Mouse (Mus musculus) stomach, embryonic 14.5 days (tissue): ENCODE measurements around the gene Inha. TPM values are rescaled to one million over a fixed set of nuclear protein-coding genes. Genes with fewer than 3 reads are reported as not detected.

ENCODE experiments used
- ATAC-seq: fragments of 200-750 bp; cut with Nextera tagmentation; 2 replicates; pipeline ENCODE4 v1.8.0; 2017; ENCODE audit warnings: low read depth, moderate TSS enrichment; ENCODE audit not compliant: insufficient number of reproducible peaks, insufficient read depth, low FRiP score
- H3K27ac ChIP-seq: fragments of 300-500 bp; sonication (generic); 2 replicates; pipeline ENCODE4 v1.5.1; 2014; ENCODE audit warnings: mild to moderate bottlenecking, low read length, moderate library complexity, mixed read lengths
- H3K27me3 ChIP-seq: fragments of 300-500 bp; sonication (generic); 2 replicates; pipeline ENCODE4 v1.6.1; 2014; ENCODE audit warnings: low read length, control low read depth, mixed read lengths; ENCODE audit not compliant: control insufficient read depth, insufficient read depth
- H3K36me3 ChIP-seq: fragments of 300-500 bp; sonication (generic); 2 replicates; pipeline ENCODE4 v1.6.1; 2014; ENCODE audit warnings: mild to moderate bottlenecking, control low read depth, low read length, moderate library complexity, mixed read lengths; ENCODE audit not compliant: control insufficient read depth, insufficient read depth
- H3K4me1 ChIP-seq: fragments of 300-500 bp; sonication (generic); 2 replicates; pipeline ENCODE4 v1.6.1; 2014; ENCODE audit warnings: low read length, control low read depth, mixed read lengths; ENCODE audit not compliant: control insufficient read depth, insufficient read depth
- H3K4me2 ChIP-seq: fragments of 300-500 bp; sonication (generic); replicated peaks from 2 replicates; pipeline ENCODE4 v1.6.1; 2014; ENCODE audit warnings: low read depth, low read length, control low read depth
- H3K4me3 ChIP-seq: fragments of 300-500 bp; sonication (generic); 2 replicates; pipeline ENCODE4 v1.5.1; 2014; ENCODE audit warnings: low read depth, low read length, control low read depth
- H3K9ac ChIP-seq: fragments of 300-500 bp; sonication (generic); replicated peaks from 2 replicates; pipeline ENCODE4 v1.6.1; 2014; ENCODE audit warnings: low read depth, mild to moderate bottlenecking, control low read depth, low read length, moderate library complexity, mixed read lengths
- H3K9me3 ChIP-seq: fragments of 300-500 bp; sonication (generic); 2 replicates; pipeline ENCODE4 v1.6.1; 2016; ENCODE audit warnings: low read depth, low read length, control low read depth; ENCODE audit not compliant: control insufficient read depth
- WGBS: fragments of 180-500 bp; shearing (Covaris S2); extraction: QIAGEN DNeasy Blood & Tissue Kit; methylation state at CpG from one replicate; pipeline ENCODE4 v1.1.7; 2014; 5-methylcytosine and 5-hydroxymethylcytosine counted together
- polyA plus RNA-seq: library from polyadenylated mRNA; unstranded; fragments of >200 nt; fragmentation: Nextera tagmentation; extraction: Ambion mirVana; gene quantifications from 2 replicates; pipeline ENCODE4 v1.2.1, GENCODE M21; 2014

The Inha gene
- polyA plus RNA-seq, 1 experiment from 2014 or later = 7.2 TPM

DNA sequence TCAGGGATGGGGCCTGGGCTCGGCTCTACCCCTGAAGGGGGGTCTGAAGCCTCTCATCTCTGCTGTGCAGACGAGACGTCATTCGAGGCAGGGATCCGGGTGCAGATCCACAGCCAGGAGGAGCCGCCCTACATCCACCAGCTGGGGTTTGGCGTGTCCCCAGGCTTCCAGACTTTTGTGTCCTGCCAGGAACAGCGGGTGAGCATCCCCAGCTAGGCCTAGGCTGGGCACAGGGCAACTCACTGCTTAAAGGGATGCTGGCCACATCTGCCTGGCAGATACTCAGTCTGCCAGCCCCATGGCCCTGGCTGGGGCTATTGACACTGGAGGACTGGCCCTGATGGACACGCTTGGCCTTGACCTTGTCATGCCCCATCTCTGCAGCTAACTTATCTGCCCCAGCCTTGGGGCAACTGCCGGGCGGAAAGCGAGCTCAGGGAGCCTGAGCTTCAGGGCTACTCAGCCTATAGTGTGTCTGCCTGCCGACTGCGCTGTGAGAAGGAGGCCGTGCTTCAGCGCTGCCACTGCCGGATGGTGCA lies 37.5 kb upstream of the Inha start:
- WGBS = 76% methylated on average over 17 of the region's 17 CpGs
- Histone ChIP-seq H3K27me3 (no peaks in the 10 kb centered on the region), H3K4me2 (no peak overlapping the region), H3K4me1 (no peaks in the 10 kb centered on the region), H3K9me3 (no peaks in the 10 kb centered on the region), H3K36me3 (peaks cover 2% of the 10 kb centered on the region; the same call in 1 of the 2 replicates), H3K4me3 (no peak overlapping the region), H3K9ac (no peak overlapping the region), H3K27ac (no peak overlapping the region)
- no peak for ATAC-seq

DNA sequence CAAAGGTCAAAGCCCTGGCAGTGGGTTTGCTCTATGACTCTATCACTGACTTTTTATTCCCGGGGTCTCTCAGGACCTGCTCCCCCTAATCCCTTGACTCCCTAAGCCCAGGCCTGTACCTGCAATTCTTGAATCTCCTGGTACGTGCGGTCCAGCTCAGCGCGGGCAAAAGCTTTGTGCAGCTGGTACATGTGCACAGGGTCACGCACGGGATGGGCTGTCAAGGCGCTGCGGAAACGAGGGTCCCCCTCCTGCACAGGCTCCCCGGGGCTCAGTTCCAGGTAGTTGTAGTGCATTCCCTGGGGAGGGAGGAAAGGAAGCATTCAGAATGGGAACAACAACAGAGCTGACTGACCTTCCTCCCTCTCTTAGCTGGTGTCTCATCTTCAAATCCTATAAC lies 30.4 kb upstream of the Inha start:
- Histone ChIP-seq H3K36me3 (peaks cover 25% of the 10 kb centered on the region), H3K4me1 (peaks cover 16% of the 10 kb centered on the region), H3K9ac (no peak overlapping the region), H3K27me3 (no peaks in the 10 kb centered on the region), H3K27ac (no peak overlapping the region), H3K4me3 (no peak overlapping the region), H3K9me3 (no peaks in the 10 kb centered on the region), H3K4me2 (no peak overlapping the region)
- no peak for ATAC-seq
- 97% methylated on average over 11 of the region's 11 CpGs for WGBS

DNA sequence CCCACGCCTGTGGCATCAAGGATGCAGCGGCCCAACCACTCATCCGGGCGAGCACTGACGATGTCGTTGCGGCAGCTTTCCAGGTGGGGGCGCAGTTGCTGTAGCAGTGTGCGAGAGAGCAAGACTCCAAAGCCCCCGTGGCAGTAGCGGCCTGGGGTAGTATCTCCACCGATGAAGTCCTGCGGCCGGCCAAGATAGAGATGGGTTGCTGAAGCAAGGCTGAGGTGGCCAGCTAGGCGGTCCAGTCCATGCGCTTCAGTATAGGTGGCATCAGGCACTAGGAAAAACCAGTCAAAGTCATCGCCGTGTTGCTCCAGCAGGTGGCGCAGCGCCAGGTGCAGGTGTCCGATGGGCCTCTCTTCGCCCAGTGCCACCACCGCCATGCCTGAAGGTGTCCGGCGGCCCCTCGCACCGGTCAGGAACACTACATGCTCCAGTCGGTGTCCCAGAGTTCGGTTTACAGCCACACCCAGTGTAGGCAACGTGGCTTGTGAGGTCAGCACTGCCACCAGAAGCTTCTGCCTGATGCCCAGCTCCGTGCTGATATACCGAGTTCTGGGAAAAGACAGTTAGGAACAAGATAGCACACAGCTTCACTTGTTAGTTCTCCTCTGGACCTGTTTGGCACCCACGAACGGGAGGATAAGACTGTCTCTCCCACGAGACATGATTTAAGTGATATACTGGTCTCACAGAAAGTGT lies 29.5 kb upstream of the Inha start:
- no peak for ATAC-seq
- 17% methylated on average over 35 of the region's 35 CpGs for WGBS
- H3K27me3 ChIP-seq = no peaks in the 10 kb centered on the region
- H3K4me2 ChIP-seq = peak overlapping the region; percentile 62
- no peak overlapping the region for H3K27ac ChIP-seq
- peaks cover 16% of the 10 kb centered on the region for H3K4me1 ChIP-seq
- H3K36me3 ChIP-seq = peaks cover 25% of the 10 kb centered on the region
- no peak overlapping the region for H3K9ac ChIP-seq
- H3K4me3 ChIP-seq = peak overlapping the region; percentile 77; the same call in 1 of the 2 replicates
- H3K9me3 ChIP-seq = no peaks in the 10 kb centered on the region

DNA sequence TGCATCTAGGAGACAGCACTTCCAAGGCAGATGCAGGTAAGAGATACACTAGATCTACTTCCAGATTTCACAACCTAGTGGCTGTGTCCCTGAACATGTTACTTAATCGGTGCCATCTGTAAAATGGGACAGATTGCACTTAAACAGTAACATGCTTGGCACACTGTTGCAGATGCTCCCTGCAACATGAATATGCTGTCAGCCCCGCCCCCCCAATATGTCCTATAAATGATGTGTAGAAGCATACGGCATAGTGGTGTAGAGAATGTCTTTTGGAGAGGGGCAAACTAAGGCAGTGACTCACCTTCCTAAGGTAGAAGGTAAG lies 28.9 kb upstream of the Inha start:
- Histone ChIP-seq H3K9me3 (no peaks in the 10 kb centered on the region), H3K27ac (no peak overlapping the region), H3K36me3 (peaks cover 25% of the 10 kb centered on the region), H3K4me3 (peak overlapping the region; percentile 77), H3K9ac (no peak overlapping the region), H3K27me3 (no peaks in the 10 kb centered on the region), H3K4me2 (peak overlapping the region; percentile 62), H3K4me1 (peaks cover 16% of the 10 kb centered on the region)
- ATAC-seq = no peak
- WGBS = 47% methylated on average over 3 of the region's 3 CpGs

DNA sequence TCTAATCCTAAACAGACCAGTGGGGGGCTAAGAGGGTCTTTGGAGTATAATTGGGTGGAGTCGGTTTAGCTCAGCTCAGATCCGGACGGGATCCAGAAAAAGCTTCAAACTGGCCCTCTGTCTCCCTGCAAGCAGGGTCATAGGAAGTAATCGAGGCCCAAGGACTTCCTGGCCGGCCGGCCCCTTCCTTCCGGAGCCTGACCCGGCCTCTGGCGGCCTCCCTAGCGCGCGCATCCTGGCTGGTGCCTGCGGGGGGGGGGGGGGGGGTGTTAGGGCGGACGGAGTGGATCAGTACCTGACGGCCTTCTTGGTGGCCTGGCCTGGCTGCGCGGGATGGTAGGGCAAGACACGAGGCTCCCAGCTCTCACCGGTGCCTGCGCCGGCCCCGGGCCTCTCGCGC lies 28.4 kb upstream of the Inha start:
- Histone ChIP-seq H3K27ac (peak overlapping the region; percentile 63; the same call in 1 of the 2 replicates), H3K4me2 (peak overlapping the region; percentile 62), H3K36me3 (peaks cover 25% of the 10 kb centered on the region), H3K4me1 (peaks cover 16% of the 10 kb centered on the region), H3K9ac (peak overlapping the region; percentile 55; the same call in 1 of the 2 replicates), H3K4me3 (peak overlapping the region; percentile 77), H3K9me3 (no peaks in the 10 kb centered on the region), H3K27me3 (no peaks in the 10 kb centered on the region)
- under 1% methylated on average over 24 of the region's 25 CpGs for WGBS
- ATAC-seq = no peak; the same call in 1 of the 2 replicates

DNA sequence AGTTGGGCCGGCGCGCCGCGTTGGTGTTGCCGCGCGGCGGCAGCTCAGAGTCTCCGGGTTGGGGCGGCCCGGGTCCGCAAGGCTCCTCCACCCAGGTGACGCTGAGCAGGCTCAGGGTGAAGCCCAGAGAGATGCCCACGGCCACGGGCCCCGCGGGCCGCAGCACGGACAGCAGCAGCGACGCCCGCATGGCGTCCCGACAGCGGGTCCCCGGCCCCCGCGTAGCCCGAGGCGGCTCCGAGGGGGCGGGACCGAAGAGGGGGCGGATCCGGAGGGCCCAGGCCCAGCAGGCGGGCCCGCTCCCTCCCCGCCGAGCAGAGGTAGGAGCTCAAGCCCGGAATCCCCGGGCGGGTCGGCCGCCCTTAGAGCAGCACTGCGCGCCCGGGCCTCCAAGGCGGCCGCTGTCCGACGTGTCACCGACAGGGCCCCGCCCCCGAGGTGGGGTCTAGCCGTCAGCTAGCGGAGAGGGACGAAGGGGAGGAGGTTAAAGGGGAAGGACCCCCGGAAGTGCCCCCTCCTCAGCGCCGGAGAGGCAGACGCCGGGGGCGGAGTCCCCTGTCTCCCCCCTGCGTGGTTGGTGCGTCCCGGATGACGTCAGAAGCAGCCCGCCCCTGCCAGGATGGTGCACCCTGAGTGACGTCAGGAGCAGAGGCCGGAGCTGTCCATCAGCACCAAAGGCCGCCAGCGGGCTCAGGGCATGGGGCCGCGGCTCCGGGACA lies 27.8 kb upstream of the Inha start, which contains the start of the genes Chpf and Tmem198:
Gene Chpf, minus strand, starts transcription at position 392 of the 719 bp plus-strand sequence.
Gene Tmem198, plus strand, starts transcription at position 617 of the 719 bp plus-strand sequence.
- H3K4me2 ChIP-seq = peak within 1 kb of the TSS; percentile 62
- peak within 1 kb of the TSS; percentile 77 for H3K4me3 ChIP-seq
- under 1% methylated on average over 57 of the region's 76 CpGs for WGBS
- peaks cover 16% of the 10 kb centered on the region for H3K4me1 ChIP-seq
- H3K27ac ChIP-seq = peak within 1 kb of the TSS; percentile 63; the same call in 1 of the 2 replicates
- H3K36me3 ChIP-seq = peaks cover 25% of the 10 kb centered on the region
- no peaks in the 10 kb centered on the region for H3K9me3 ChIP-seq
- H3K27me3 ChIP-seq = no peaks in the 10 kb centered on the region
- peak within 1 kb of the TSS; percentile 55; the same call in 1 of the 2 replicates for H3K9ac ChIP-seq
- ATAC-seq = peak; percentile 92

DNA sequence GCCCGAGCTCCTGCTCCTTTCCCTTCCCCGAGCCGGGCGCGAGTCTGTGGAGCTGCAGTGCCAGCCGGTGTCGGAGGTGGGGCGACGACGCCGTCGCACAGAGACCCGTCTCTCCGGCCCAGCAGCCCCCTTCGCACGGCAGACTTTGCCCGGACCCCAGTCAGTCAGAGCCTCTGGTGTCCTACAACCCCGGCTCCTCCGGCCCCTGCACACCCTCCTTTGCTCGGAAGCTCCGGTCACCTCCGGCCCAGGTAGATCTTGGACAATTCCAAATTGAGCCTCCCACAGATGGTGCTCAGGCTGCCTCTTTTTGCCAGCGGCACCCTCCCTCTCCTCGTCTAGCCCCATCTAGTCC lies 27.3 kb upstream of the Inha start:
- peak; percentile 24 for ATAC-seq
- WGBS = 1% methylated on average over 21 of the region's 24 CpGs
- 0 out of 2 replicates have a peak, but pooled peaks cover 3% of the 10 kb centered on the region for H3K27me3 ChIP-seq
- peak overlapping the region; percentile 77 for H3K4me3 ChIP-seq
- H3K9me3 ChIP-seq = no peaks in the 10 kb centered on the region
- peaks cover 21% of the 10 kb centered on the region for H3K36me3 ChIP-seq
- no peak overlapping the region for H3K27ac ChIP-seq
- peak overlapping the region; percentile 62 for H3K4me2 ChIP-seq
- peaks cover 16% of the 10 kb centered on the region for H3K4me1 ChIP-seq
- no peak overlapping the region for H3K9ac ChIP-seq

DNA sequence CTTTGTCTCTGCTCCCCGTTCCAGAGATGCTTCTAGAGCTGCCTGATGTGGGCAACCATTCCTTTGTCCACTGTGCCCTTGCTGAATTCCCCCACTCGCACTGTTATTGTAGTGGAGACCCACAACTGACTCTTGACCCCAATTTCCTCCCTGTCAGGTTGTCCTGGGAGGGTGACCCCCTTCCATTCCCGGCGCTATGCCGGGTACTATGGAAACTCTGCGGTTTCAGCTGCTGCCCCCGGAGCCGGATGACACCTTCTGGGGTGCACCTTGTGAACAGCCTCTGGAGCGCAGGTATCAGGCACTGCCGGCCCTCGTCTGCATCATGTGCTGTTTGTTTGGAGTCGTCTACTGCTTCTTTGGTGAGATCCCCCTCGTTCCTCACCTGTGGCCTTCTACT lies 26.8 kb upstream of the Inha start:
- Histone ChIP-seq H3K9me3 (no peaks in the 10 kb centered on the region), H3K27me3 (0 out of 2 replicates have a peak, but pooled peaks cover 3% of the 10 kb centered on the region), H3K4me1 (peaks cover 16% of the 10 kb centered on the region), H3K4me2 (peak overlapping the region; percentile 62), H3K27ac (no peak overlapping the region), H3K4me3 (peak overlapping the region; percentile 77), H3K9ac (no peak overlapping the region), H3K36me3 (peaks cover 17% of the 10 kb centered on the region)
- WGBS = 24% methylated on average over 13 of the region's 13 CpGs
- no peak for ATAC-seq
